ENCODE assay signal across 7 mouse cellular contexts in the genomic region with DNA sequence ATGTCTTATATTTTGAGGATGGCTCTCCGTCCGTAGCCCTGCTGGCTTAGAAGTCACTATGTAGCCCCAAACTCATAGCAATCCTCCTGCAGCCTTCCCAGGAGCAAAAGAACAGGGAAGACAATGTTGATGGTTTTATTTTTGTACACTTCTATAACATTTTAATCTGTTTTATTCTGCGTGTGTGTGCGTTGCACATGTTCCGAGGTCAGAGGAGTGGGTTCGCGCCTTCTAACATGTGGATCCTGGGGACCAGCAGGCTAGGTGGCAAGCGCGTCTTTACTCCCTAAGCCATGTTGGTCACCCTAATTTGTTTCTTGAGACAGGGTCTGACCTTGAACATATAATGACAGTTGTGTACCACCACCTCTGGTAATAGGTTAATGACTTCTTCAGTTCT. TPM values are rescaled to one million over a fixed set of nuclear protein-coding genes. Genes with fewer than 3 reads are reported as not detected.
DNase-seq lines count a peak whose midpoint lies in the region; ATAC-seq and TF ChIP-seq lines count a peak whose summit lies in the region.

No protein-coding gene starts in this region.

- H3K9ac ChIP-seq in lung, postnatal 0 days (replicated peaks; ENCODE audit: low read depth) = peak overlapping the region; percentile 51
- no peak overlapping the region for H3K9ac ChIP-seq in forebrain, embryonic 13.5 days
- H3K9ac ChIP-seq in limb, embryonic 13.5 days = peak overlapping the region; percentile 74
- H3K9ac ChIP-seq in stomach, embryonic 14.5 days (replicated peaks; ENCODE audit: low read depth, low read length) = peak overlapping the region; percentile 54; the same call in 1 of the 2 replicates

- no peaks in the 10 kb centered on the region for H3K9me3 ChIP-seq in lung, postnatal 0 days (ENCODE audit: low read length)
- no peaks in the 10 kb centered on the region for H3K9me3 ChIP-seq in forebrain, embryonic 13.5 days (replicated peaks)
- H3K9me3 ChIP-seq in limb, embryonic 13.5 days = no peaks in the 10 kb centered on the region
- H3K9me3 ChIP-seq in stomach, embryonic 14.5 days (ENCODE audit: control insufficient read depth, low read depth, low read length) = no peaks in the 10 kb centered on the region

- H3K27me3 ChIP-seq in lung, postnatal 0 days (replicated peaks; ENCODE audit: insufficient read depth, low read length) = no peaks in the 10 kb centered on the region; the same call in 1 of the 2 replicates
- H3K27me3 ChIP-seq in forebrain, embryonic 13.5 days = peaks cover 70% of the 10 kb centered on the region
- peaks cover 77% of the 10 kb centered on the region for H3K27me3 ChIP-seq in limb, embryonic 13.5 days
- H3K27me3 ChIP-seq in stomach, embryonic 14.5 days (ENCODE audit: control insufficient read depth, insufficient read depth, low read length) = peaks cover 34% of the 10 kb centered on the region

- H3K27ac ChIP-seq in lung, postnatal 0 days (ENCODE audit: low read length) = peak overlapping the region; percentile 65
- H3K27ac ChIP-seq in forebrain, embryonic 13.5 days = no peak overlapping the region
- H3K27ac ChIP-seq in limb, embryonic 13.5 days = no peak overlapping the region
- peak overlapping the region; percentile 75; the same call in 1 of the 2 replicates for H3K27ac ChIP-seq in stomach, embryonic 14.5 days (ENCODE audit: low read length)

- no peak for TF ChIP-seq CTCF in lung, postnatal 0 days (IDR thresholded peaks at IDR 0.05)

- peak overlapping the region; percentile 78 for H3K4me2 ChIP-seq in lung, postnatal 0 days (replicated peaks; ENCODE audit: low read depth, low read length)
- H3K4me2 ChIP-seq in forebrain, embryonic 13.5 days = peak overlapping the region; percentile 83
- H3K4me2 ChIP-seq in limb, embryonic 13.5 days (replicated peaks) = peak overlapping the region; percentile 87
- peak overlapping the region; percentile 65 for H3K4me2 ChIP-seq in stomach, embryonic 14.5 days (replicated peaks; ENCODE audit: low read depth, low read length)

- no peak for TF ChIP-seq EP300 in lung, postnatal 0 days (IDR thresholded peaks at IDR 0.05)

- peak overlapping the region; percentile 58 for H3K4me3 ChIP-seq in lung, postnatal 0 days (ENCODE audit: low read depth, low read length)
- peak overlapping the region; percentile 66 for H3K4me3 ChIP-seq in forebrain, embryonic 13.5 days
- peak overlapping the region; percentile 65 for H3K4me3 ChIP-seq in limb, embryonic 13.5 days
- peak overlapping the region; percentile 58 for H3K4me3 ChIP-seq in stomach, embryonic 14.5 days (ENCODE audit: low read depth, low read length)

- H3K36me3 ChIP-seq in lung, postnatal 0 days (ENCODE audit: insufficient read depth, low read length) = no peaks in the 10 kb centered on the region
- H3K36me3 ChIP-seq in forebrain, embryonic 13.5 days (ENCODE audit: poor library complexity, severe bottlenecking) = no peaks in the 10 kb centered on the region
- no peaks in the 10 kb centered on the region for H3K36me3 ChIP-seq in limb, embryonic 13.5 days
- no peaks in the 10 kb centered on the region for H3K36me3 ChIP-seq in stomach, embryonic 14.5 days (ENCODE audit: control insufficient read depth, insufficient read depth, low read length)

- peaks cover 8% of the 10 kb centered on the region for H3K4me1 ChIP-seq in lung, postnatal 0 days (ENCODE audit: insufficient read depth, low read depth, low read length)
- peaks cover 13% of the 10 kb centered on the region; the same call in 1 of the 2 replicates for H3K4me1 ChIP-seq in forebrain, embryonic 13.5 days
- peaks cover 28% of the 10 kb centered on the region for H3K4me1 ChIP-seq in limb, embryonic 13.5 days
- H3K4me1 ChIP-seq in stomach, embryonic 14.5 days (ENCODE audit: control insufficient read depth, insufficient read depth, low read length) = 0 out of 2 replicates have a peak, but pooled peaks cover 10% of the 10 kb centered on the region

- no peak for ATAC-seq in lung, postnatal 0 days
- ATAC-seq in forebrain, embryonic 13.5 days = no peak
- no peak for ATAC-seq in limb, embryonic 13.5 days (ENCODE audit: low FRiP score, low read depth)
- no peak for ATAC-seq in stomach, embryonic 14.5 days (ENCODE audit: insufficient number of reproducible peaks, insufficient read depth, low FRiP score, low read depth)

- DNase-seq in lung, postnatal 0 days (ENCODE audit: low spot score) = no peak
- no peak for DNase-seq in lung, postnatal 25 days (ENCODE audit: low spot score)
- no peak for DNase-seq in adrenal gland, adult (ENCODE audit: inconsistent age in 2 of 2, low spot score in 1 of 2)
- DNase-seq in embryo, embryonic 10.5 days (ENCODE audit: low spot score) = no peak

- 48% methylated on average over 9 of the region's 9 CpGs for WGBS in lung, postnatal 0 days
- 51% methylated on average over 9 of the region's 9 CpGs for WGBS in forebrain, embryonic 13.5 days
- WGBS in limb, embryonic 13.5 days = 56% methylated on average over 9 of the region's 9 CpGs
- WGBS in stomach, embryonic 14.5 days = 57% methylated on average over 9 of the region's 9 CpGs

RNA-seq across cellular contexts. Expression of gene Jak3, which starts 0.7 kb away (rescaled TPM):
- 7.7 and 10.0 TPM in 2 replicates for polyA plus RNA-seq in lung, postnatal 0 days (2015; fragmentation: Nextera tagmentation; extraction: Ambion mirVana)
- 1.6 and 1.7 TPM in 2 replicates for polyA plus RNA-seq in forebrain, embryonic 13.5 days (2015; fragmentation: Nextera tagmentation; extraction: Ambion mirVana)
- polyA plus RNA-seq in limb, embryonic 13.5 days (2015; fragmentation: Nextera tagmentation; extraction: Ambion mirVana) = 3.4 and 4.2 TPM in 2 replicates
- 5.4 and 6.0 TPM in 2 replicates for polyA plus RNA-seq in stomach, embryonic 14.5 days (2014; fragmentation: Nextera tagmentation; extraction: Ambion mirVana)

RNA-seq across cellular contexts. Expression of gene Unc13a, which starts 5.2 kb away (rescaled TPM):
- 0.35 and 0.46 TPM in 2 replicates for polyA plus RNA-seq in lung, postnatal 0 days (2015; fragmentation: Nextera tagmentation; extraction: Ambion mirVana)
- polyA plus RNA-seq in forebrain, embryonic 13.5 days (2015; fragmentation: Nextera tagmentation; extraction: Ambion mirVana) = 13.0 and 15.8 TPM in 2 replicates
- 0.75 and 0.77 TPM in 2 replicates for polyA plus RNA-seq in limb, embryonic 13.5 days (2015; fragmentation: Nextera tagmentation; extraction: Ambion mirVana)
- polyA plus RNA-seq in stomach, embryonic 14.5 days (2014; fragmentation: Nextera tagmentation; extraction: Ambion mirVana) = 1.4 and 1.7 TPM in 2 replicates

RNA-seq across cellular contexts. Expression of gene Insl3, which starts 12.2 kb away (rescaled TPM):
- polyA plus RNA-seq in lung, postnatal 0 days (2015; fragmentation: Nextera tagmentation; extraction: Ambion mirVana) = 2.9 and 3.9 TPM in 2 replicates
- 0.47 TPM in 1 of 2 replicates, not detected in the other for polyA plus RNA-seq in forebrain, embryonic 13.5 days (2015; fragmentation: Nextera tagmentation; extraction: Ambion mirVana)
- 0.48 and 0.55 TPM in 2 replicates for polyA plus RNA-seq in limb, embryonic 13.5 days (2015; fragmentation: Nextera tagmentation; extraction: Ambion mirVana)
- polyA plus RNA-seq in stomach, embryonic 14.5 days (2014; fragmentation: Nextera tagmentation; extraction: Ambion mirVana) = 1.3 and 1.7 TPM in 2 replicates

RNA-seq across cellular contexts. Expression of gene B3gnt3, which starts 24.8 kb away (rescaled TPM):
- 11.7 and 12.1 TPM in 2 replicates for polyA plus RNA-seq in lung, postnatal 0 days (2015; fragmentation: Nextera tagmentation; extraction: Ambion mirVana)
- 0.33 and 0.44 TPM in 2 replicates for polyA plus RNA-seq in forebrain, embryonic 13.5 days (2015; fragmentation: Nextera tagmentation; extraction: Ambion mirVana)
- 0.77 and 0.92 TPM in 2 replicates for polyA plus RNA-seq in limb, embryonic 13.5 days (2015; fragmentation: Nextera tagmentation; extraction: Ambion mirVana)
- polyA plus RNA-seq in stomach, embryonic 14.5 days (2014; fragmentation: Nextera tagmentation; extraction: Ambion mirVana) = 4.7 and 5.4 TPM in 2 replicates

RNA-seq across cellular contexts. Expression of gene Fcho1, which starts 48.7 kb away (rescaled TPM):
- 1.4 and 1.8 TPM in 2 replicates for polyA plus RNA-seq in lung, postnatal 0 days (2015; fragmentation: Nextera tagmentation; extraction: Ambion mirVana)
- polyA plus RNA-seq in forebrain, embryonic 13.5 days (2015; fragmentation: Nextera tagmentation; extraction: Ambion mirVana) = 39.6 and 47.2 TPM in 2 replicates
- polyA plus RNA-seq in limb, embryonic 13.5 days (2015; fragmentation: Nextera tagmentation; extraction: Ambion mirVana) = 4.0 and 4.8 TPM in 2 replicates
- polyA plus RNA-seq in stomach, embryonic 14.5 days (2014; fragmentation: Nextera tagmentation; extraction: Ambion mirVana) = 5.5 and 7.4 TPM in 2 replicates

Comparison
In these comparisons a context has a peak if more than half of its experiments do, and no peak if none do; other contexts are left out.
1. H3K27ac ChIP-seq: peak in lung, postnatal 0 days (single experiment) and stomach, embryonic 14.5 days (single experiment); none in forebrain, embryonic 13.5 days (single experiment) and limb, embryonic 13.5 days (single experiment).
2. Peak in every context shown above with its lines, with median percentiles within 50 percentile points of each other: H3K4me2 ChIP-seq and H3K4me3 ChIP-seq.